Mouse (Mus musculus) brain, adult 2 months (tissue): ENCODE measurements around the gene Fnip1.
A peak's percentile ranks its signal among the peaks of the same experiment; 100 is the strongest.

Experiments
- DNase-seq: peaks from one replicate; pipeline ENCODE4 v3.0.0; 2011; ENCODE audit warnings: low read depth, low spot score

Gene Fnip1

GRCm38 (mm10) chr11:54456875-54457274 is 18.9 kb downstream of the Fnip1 start:
- DNase-seq: no peak

DNA sequence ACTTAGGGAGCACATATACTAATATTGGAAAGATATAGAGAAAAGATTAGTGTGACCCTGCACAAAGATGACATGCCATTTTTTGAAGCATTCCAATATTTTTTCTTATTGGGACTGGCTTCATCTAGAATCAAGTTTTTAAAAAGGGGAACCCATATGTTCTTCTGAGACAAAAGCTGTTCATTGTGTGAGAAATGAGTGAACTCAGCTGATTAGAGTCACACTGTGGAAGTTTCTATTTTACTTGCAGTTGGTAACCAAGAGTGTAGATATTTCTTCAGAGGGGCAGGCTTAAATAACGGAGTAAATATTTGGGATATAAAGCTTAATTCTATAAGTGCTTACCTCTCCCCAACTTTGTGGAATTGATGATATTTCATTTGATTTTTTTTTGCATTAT is 20.2 kb downstream of the Fnip1 start:
- DNase-seq: no peak

GRCm38 (mm10) chr11:54464557-54465244 is 26.7 kb downstream of the Fnip1 start:
- peak; percentile 58 for DNase-seq

DNA sequence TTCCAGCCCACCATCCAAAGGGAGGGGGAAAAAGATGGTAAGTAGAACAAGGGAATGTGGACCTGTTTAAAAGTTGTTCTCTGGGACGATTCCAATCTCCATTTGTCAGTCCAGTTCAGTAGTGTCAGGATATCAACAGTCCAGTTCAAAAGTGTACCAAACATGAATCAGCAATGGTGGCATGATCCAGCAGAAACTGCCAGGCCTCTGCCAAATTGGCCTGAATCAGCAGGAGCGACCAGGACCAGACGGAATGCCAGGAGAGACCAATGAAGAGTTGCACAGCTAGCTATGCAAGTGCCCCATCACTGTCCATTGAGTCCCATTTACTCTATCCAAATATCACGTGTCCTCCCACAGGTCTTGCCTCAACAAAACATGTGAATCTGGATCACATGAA is 34.2 kb downstream of the Fnip1 start:
- DNase-seq: no peak

DNA sequence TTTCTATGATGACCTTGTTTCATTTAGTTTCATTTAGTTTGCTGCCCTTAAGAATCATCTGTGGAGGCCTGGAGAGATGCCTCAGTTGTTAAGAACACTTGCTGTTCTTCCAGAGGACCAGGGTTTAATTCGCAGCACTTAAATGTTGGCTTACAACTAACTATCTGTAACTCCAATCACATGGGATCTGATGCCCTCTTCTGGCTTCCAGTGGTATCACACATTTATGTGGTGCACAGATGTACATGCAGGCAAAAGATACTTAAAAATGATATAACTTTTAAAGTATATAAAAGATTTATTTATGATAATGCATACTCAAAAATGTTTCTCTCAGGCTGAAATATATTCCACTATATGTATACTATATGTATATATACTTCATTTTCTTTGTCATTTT is 40.4 kb downstream of the Fnip1 start:
- peak; percentile 27 for DNase-seq

- DNase-seq: no peak
Measured at GRCm38 (mm10) chr11:54486041-54486440, 48.0 kb downstream of the Fnip1 start.

- DNase-seq: no peak
Measured at GRCm38 (mm10) chr11:54491946-54492558, 54.1 kb downstream of the Fnip1 start.

DNA sequence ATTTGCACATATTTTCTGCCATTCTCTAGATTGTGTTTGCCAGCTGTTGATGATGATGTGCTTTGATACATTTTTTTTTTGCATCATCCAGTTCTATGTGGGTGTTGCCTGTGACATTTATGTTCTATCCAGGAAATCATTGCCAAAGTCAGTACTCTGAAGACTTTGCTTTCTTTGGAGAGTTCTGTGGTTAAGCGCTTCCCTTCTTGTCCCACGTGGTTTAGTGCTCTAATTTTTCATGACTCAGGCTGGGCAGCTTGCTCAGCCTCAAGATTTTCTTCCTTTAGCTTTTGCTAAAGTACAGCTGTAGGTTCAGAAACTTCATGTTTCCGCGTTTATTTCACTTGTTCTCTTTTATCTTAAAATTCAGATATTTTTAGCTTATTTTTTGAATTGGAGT is 54.6 kb downstream of the Fnip1 start:
- peak; percentile 61 for DNase-seq

DNA sequence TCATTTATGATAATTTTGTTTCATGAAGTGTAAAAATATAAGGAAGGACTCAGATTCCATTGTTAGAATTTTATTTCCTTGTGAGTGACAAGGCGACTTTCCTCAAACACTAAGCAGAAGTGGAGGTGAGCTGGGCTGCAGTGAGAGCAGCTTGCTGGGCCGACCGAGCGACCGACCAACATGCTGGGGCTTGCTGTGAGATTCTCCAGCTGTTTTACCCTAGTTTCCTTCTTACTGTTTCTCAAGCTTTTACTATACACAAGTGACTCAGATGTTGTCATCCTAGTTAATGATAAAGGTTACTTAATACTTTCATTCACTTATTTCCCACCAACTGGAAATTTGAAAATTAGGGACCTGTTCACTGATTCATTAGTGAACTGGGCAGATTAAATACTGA is 61.8 kb downstream of the Fnip1 start:
- no peak for DNase-seq

DNA sequence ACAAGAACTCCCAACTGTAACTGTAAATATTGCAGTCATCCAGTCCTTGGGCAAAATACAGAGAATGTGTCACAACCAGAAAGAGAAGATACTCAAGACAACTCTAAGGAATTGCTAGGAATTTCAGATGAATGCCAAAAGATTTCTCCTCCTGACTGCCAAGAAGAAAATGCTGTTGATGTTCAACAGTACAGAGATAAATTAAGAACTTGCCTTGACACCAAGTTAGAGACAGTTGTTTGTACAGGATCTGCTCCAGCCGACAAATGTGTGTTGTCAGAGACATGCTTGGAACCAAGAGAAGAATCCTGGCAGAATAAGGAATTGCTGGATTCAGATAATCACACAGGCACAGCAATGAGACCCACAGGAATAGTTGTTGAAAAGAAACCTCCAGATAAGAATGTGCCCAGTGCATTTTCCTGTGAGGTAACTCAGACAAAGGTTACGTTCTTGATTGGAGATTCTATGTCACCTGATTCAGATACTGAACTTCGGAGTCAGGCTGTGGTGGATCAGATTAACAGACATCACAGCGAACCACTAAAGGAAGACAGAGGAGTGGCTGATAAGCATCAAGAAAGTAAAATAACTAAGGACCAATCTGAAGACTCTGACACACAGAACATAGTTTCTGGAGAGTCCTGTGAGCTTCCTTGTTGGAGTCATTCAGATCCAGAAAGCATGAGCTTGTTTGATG is 64.7 kb downstream of the Fnip1 start:
- peak; percentile 64 for DNase-seq

DNA sequence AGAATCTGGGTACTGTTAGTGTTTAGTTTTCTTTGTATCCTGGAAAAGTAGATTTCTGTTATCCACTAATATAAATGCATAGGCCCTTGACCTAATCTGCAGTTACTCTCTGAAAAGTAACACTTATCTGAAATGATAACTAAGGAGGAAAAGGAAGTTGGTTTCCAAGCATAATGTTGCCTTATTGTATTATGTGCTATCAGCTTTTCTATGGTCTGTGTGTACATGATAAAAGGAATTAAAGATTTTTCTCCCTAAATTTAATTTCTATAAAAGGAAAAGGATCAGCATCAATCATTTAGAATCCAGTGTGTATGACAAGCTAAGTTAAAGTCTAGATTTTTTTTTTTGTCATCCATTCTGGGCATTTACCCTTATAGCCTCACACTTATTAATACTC is 75.6 kb downstream of the Fnip1 start:
- DNase-seq: no peak

- peak; percentile 22 for DNase-seq
Measured at GRCm38 (mm10) chr11:54521927-54522528, 84.0 kb downstream of the Fnip1 start.

DNA sequence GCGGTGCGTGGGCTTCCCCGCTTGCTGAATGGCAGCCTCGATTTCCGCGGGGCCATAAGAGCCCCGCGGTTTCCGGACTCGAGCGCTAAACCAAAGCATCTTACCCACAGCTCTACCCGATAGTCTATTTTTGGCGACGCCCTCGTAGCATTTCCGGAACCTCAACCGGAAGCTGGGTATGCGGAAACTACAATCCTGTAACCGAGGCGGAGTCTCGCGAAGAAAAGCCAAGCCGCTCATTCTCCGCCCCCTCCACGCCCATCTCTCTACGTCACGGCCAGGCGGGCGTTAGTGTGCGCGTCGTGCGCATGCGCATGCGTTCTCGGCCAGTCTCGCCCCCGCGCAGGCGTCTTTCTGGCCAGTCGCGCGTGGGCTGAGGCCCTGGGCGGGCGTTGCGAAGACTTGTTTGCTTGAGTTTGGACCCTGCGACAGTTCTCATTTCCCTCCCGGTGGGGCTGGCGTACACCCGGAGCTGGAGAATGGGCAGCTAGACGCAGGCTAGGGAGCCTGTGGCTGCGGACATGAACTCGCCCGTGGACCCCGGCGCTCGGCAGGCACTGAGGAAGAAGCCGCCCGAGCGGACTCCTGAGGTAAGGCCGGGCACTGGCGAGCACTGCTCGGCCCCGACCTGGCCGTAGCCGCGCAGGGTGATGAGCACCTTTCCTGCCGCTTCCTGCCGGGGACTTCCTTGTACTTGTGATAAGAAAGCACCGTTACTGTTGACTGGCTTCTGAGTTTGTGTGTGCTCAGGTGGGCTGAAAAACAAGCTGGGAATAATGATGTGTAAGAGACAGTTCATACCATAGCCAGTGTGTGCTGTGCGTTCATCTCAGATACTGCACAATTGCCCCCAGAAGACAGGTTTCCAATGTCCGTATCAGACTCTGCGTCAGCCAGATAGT is 84.8 kb downstream of the Fnip1 start, which contains the start of gene Rapgef6:
TSS of gene Rapgef6 (plus strand) at position 319 of the 902 bp plus-strand sequence.
- peak; percentile 99 for DNase-seq

- DNase-seq: no peak
Measured at GRCm38 (mm10) chr11:54523431-54524001, 85.5 kb downstream of the Fnip1 start.

DNA sequence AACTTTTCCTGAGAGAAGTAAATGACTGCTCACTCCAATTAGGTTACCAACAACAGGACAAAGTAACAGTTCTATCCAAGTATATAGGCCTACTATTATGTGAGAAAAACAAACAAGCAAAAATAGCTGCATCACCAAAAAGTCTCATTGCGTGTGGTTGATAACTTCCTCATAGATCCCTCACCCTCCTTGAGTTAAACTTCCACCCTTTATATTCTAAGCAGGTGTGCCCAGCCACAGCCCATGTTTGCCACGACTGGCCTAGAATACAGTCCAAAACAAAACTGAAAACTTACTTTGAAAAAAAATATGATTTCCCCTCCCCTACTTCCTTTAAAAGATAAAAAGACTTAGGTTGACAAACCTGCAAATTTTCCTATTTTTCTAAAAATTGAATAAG is 90.0 kb downstream of the Fnip1 start:
- no peak for DNase-seq

DNA sequence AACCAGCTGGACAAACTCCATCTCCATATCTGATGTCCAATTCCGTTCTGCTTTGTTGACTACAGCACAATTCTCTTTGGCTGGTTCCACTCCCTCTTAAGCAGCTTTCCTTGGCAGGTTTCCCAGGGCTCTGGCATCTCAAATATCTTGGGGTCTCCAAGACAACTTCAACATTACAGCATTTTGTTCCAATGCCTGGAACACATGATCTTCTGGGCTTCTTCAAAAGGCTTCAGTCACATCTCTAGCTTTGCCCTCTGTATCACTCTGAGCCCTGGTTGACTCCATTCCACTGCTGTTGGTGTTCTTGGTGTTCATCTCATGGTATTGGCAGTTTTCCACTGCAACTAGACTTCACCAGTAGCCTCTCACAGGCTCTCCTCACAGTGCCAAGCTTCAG is 92.4 kb downstream of the Fnip1 start:
- peak; percentile 21 for DNase-seq

DNA sequence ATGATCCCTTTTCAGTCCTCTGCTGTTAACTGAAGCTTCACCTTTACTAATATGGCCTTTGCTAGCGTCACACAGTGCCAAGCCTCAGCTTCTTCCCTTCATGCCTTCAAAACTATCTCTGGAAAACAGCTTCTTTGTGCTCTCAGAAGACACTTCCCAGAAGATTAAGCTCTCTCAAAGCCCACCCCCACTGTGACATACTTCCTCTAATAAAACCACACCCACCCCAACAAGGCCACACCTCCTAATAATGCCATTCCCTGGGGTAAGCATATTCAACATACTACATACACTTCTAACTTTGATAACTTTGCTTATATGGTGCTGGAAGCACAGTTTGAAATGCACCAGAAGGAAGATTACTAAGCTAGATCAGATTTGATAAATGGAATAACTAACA is 92.9 kb downstream of the Fnip1 start:
- DNase-seq: no peak

- DNase-seq: no peak
Measured at GRCm38 (mm10) chr11:54533834-54534233, 95.8 kb downstream of the Fnip1 start.

GRCm38 (mm10) chr11:54534871-54535270 is 96.9 kb downstream of the Fnip1 start:
- peak; percentile 75 for DNase-seq

DNA sequence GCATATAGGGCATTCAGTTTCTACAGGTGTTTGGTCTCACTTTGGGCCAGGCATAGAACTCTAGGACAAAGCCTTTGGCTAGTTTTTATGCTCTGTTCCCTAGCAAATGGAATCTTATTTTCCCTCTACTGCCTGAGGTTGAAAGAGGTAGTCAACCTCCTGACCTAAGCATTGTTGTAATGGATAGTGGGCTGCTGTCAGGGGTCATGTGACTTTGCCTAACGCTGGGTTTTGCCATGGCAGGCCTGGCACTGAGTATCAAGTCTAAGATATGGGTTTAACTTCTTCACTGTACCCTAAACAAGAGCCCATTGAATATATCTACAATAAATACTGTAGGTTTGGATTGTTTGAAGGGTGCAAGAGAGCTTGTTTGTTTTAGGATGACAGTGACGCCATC is 101.0 kb downstream of the Fnip1 start:
- DNase-seq: no peak

- DNase-seq: no peak
Measured at GRCm38 (mm10) chr11:54539486-54539885, 101.5 kb downstream of the Fnip1 start.
